Mouse (Mus musculus) CD4-positive, CD25-positive, alpha-beta regulatory T cell (primary cell): Measurements from ENCODE around the gene Marveld2. TPM values are rescaled to one million over a fixed set of nuclear protein-coding genes. Genes with fewer than 3 reads are reported as not detected.

ENCODE experiments used
- polyA plus RNA-seq: library from polyadenylated mRNA; unstranded; fragments of 100-300 nt; shearing (Covaris generic); gene quantifications from one replicate; pipeline ENCODE4 v1.2.1, GENCODE M21; 2017

Gene Marveld2
- polyA plus RNA-seq = 6.7 TPM

DNA sequence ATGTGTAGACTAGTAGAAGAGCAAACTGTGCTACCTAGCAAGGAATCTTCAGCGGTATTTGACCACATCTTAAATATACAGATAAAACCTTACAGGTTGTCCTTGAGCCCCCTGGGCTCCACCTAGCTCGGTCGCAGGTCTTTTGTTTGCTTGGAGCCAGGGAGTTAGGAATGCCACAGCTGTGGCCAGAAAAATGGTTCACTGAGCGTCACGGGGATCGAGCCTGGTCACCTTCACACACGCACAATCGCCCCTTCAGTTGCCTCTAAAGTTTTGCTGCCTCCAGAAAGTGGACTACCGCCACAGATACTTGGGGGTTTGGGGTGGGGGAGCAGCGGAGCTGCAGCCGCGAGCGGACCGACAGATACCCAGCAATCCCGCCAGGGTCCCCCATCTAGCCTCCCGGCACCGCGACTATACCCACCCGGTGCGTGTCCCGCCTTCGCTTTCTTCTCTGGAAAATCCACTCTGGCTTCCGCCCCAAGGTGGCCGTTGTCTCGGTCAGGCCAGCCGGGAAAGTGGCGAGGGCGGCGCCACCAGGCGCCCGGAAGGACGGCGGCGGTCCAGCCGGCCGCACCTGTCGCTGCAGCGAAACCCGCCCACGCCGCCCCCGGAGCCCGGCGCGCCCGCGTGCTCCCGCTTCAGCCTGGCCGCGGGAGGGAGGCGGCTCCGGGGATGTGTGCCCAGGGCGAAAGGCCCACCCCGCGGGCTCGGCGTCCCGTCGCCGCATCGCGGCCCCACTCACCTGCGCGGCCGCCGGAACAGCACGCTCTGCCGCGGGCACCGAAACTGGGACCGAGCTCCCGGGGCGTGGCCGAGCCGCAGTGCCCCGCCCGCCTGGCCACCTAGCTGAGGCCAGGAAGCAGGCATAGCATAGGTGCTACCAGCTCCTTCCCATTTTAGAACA lies at the start of gene Marveld2:
Gene Marveld2 (minus strand): TSS at position 791 of the 907 bp plus-strand sequence.

DNA sequence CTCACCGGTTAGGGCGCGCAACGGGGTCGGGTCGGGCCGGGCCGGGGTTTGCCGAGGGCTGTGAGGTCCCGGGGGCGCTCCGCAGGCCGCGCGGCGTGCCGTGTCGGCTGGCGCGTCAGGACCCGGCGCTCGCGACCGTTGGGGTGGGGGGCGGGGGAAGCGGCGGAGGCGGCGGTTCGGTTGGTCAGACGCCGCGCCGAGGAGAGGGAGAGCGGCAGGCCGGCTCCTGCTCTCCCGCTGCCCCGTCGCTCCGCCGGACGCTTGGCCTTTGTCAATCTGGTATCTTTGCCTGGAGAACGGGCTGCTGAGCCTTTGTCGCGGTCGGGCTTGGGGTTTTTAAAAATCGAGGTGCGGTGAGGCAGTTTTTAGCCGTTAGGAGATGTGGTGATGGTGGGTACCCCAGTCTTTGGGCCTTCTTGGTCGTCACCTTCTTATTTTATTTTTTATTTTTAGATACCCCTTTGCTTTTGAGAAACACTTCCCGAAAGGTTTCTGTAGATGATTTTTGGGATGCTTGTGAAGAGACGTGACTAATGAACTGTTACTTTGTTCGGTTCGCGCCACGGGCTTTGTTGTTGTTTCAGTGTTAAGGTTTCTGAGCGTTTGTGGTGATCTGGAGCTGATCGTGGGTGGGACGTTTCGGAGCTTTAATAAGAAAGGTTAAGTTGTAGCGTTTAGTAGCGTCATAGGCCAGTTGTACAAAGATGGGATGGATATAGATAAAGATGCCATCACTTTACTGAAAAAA lies 34.8 kb upstream of the Marveld2 start, which contains the start of gene Taf9:
Gene Taf9 (plus strand): TSS at position 141 of the 748 bp plus-strand sequence.

DNA sequence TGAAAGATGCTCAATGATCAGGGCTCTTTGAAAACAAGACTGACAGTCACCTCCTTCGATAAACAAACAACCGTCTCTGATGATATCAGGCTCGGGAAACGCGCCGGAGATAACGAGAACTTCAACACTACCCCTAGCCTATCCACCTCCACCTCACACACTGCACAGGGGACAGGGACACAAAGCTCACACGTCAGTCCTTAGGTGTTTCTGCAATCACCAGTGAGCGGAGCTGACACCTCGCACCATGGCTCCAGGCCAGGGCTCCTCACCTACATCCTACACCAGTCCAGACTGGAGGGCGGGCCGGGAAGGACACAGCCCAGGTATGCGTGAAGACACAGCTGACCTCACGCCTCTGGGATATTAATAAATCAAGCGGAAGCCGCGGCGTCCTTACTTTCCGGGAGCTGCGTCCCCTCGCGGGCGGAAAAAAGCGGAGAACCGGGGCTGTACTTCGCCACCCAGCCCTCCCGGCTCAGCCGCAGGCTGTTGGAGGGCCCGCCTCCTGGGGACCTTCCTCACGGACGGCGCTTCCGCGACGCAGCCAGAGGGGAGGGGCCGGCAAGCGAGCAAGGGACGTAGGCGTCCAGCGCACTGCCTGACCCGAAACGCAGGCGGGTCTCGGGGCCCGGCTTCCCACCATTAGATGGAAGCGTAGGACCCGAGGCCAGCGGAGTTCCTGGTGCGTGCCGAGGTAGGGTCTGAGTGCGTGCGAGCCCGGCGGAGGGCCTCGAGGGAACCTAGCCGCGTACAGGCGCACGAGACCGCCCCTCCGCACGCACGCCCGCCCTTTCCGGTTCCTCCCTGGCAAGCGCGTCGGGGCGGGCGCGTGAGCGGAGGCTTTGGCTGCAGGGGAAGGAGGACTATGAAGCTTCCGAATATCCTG lies 34.0 kb upstream of the Marveld2 start, which contains the start of the genes Ak6 and Rad17:
Gene Ak6 (plus strand): TSS at position 430 of the 889 bp plus-strand sequence.
Gene Rad17 (minus strand): TSS at position 502 of the 889 bp plus-strand sequence.

DNA sequence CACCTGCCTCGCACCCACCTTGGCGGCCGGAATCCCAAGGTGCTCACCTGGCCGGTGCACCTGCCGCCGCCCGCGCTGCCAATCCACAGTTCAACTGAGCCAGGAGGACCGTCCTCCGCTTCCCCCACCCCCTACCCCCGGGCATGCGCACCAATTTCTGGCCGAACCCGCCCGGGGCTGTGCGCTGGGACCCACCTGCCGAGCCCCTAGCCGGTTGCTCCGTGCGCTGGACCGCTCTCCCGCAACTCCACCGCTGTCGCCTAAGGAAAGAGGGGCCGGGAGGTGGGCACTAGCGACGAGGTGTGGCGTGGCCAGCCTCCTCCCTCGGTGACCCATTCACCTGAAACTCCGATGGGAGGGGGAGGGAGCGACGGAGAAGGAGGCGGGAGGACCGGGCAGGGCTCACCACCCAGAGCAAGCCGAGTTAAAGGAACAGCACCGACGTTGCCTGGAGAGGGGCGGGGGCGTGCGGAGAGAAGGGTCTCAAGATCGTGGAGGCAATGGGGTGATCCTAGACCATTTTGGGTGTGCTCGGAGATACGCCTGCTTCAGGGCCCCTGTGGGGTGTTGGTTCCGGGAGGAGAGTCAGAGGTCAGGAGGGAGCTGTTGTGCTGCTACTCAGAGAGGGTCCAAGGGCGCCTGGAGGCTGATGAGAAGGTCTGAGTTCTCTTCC lies 64.3 kb downstream of the Marveld2 start, which contains the start of gene Ocln:
Gene Ocln (minus strand): TSS at position 350 of the 673 bp plus-strand sequence.

Other genes starting within 250 kb of the Marveld2 start
- gene Naip1, start 164.1 kb downstream of the Marveld2 start, polyA plus RNA-seq = not detected
- gene Gtf2h2, start 124.4 kb downstream of the Marveld2 start, polyA plus RNA-seq = 54.6 TPM
- 0.95 TPM for gene Ocln, start 64.3 kb downstream of the Marveld2 start, polyA plus RNA-seq
- 122 TPM for gene Ak6, start 34.0 kb upstream of the Marveld2 start, polyA plus RNA-seq
- 24.2 TPM for gene Rad17, start 34.1 kb upstream of the Marveld2 start, polyA plus RNA-seq
- 9.4 TPM for gene Taf9, start 34.6 kb upstream of the Marveld2 start, polyA plus RNA-seq
- gene Ccdc125, start 52.7 kb upstream of the Marveld2 start, polyA plus RNA-seq = 22.3 TPM
- gene Cdk7, start 114.0 kb upstream of the Marveld2 start, polyA plus RNA-seq = 80.8 TPM
- 93.5 TPM for gene Mrps36, start 127.7 kb upstream of the Marveld2 start, polyA plus RNA-seq
- 1.7 TPM for gene Cenph, start 158.9 kb upstream of the Marveld2 start, polyA plus RNA-seq
- gene Ccnb1, start 169.6 kb upstream of the Marveld2 start, polyA plus RNA-seq = 5.8 TPM
- 55.6 TPM for gene Slc30a5, start 216.5 kb upstream of the Marveld2 start, polyA plus RNA-seq